In the genomic region with DNA sequence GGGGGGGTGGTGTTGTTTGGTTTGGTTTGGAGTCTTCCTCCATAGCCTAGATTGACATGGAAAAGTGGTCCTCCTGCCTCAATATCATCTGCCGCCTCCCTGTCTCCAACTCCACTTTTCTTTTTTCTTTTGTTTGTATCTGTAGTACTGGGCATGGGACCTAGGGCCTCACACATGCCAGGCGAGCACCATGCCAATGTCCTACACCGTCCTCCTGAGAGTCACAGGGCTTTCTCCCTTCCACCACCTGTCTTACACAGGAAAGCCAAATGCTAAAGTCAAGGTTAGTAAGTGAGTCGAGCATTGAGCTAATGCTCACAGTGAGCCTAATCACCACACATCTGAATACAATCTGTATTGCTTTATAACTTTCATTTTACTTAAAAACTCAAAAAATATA, we compare ENCODE assay signal across 13 mouse cellular contexts.
A peak's percentile ranks its signal among the peaks of the same experiment; 100 is the strongest.
DNase-seq lines count a peak whose midpoint lies in the region.
"Had no signal": no experiment of that assay in that cellular context is flagged by ENCODE, and none has a peak within 500 bp of the region (broad histone marks: within the 10 kb centered on the region; RNA-seq: fewer than 3 reads in every experiment).

No protein-coding gene starts in this region.

- peak; percentile 90 for DNase-seq in brain, adult 2 months (ENCODE audit: low read depth, low spot score)
- peak; percentile 69 for DNase-seq in cerebellum, adult 11 months
- peak; percentile 67 for DNase-seq in cerebellum, adult 8-10 months
- DNase-seq in cerebellum, postnatal 14 days, result peak; percentile 63 to 78
- no peak for DNase-seq in urinary bladder, postnatal 10 days (ENCODE audit: low spot score)
- no peak for DNase-seq in right cerebral cortex, adult 18-20 months
- no peak for DNase-seq in Muller cell, postnatal 12 days (ENCODE audit: inconsistent ontology term)
- DNase-seq: adrenal gland, adult 8-10 months; adrenal gland, postnatal 36 days; gastrocnemius, postnatal 14 days; heart, postnatal 4 days; kidney, adult 11 months; kidney, adult 9 months had no signal

Comparison
In these comparisons a context has a peak if more than half of its experiments do, and no peak if none do; other contexts are left out.
1. DNase-seq: peak in brain, adult 2 months (single experiment), cerebellum, adult 11 months (single experiment), cerebellum, adult 8-10 months (single experiment) and cerebellum, postnatal 14 days (2 of 2); none in urinary bladder, postnatal 10 days (single experiment), right cerebral cortex, adult 18-20 months (single experiment) and Muller cell, postnatal 12 days (single experiment).